Mouse (Mus musculus) MEL (cell line): ENCODE measurements around the gene Zfp664. TPM values are rescaled to one million over a fixed set of nuclear protein-coding genes. Genes with fewer than 3 reads are reported as not detected.

ENCODE experiments used
- DNase-seq: peaks from one replicate; pipeline ENCODE4 v3.0.0; 2011; ENCODE audit warnings: low read depth, low spot score
- H3K27ac ChIP-seq: 2 replicates; pipeline ENCODE4 v1.5.1; 2012; ENCODE audit warnings: low read depth, mild to moderate bottlenecking, control low read depth, low read length, moderate library complexity; ENCODE audit not compliant: control insufficient read depth
- H3K27me3 ChIP-seq, 2 experiments: fragments of 150-350 bp in 1 of 2; sonication (generic) in 1 of 2; 2 replicates each; pipeline ENCODE4 v1.6.1; 2012; ENCODE audit warnings: low read length in 2 of 2, mild to moderate bottlenecking in 2 of 2, improper control_type of control experiment in 1 of 2, moderate library complexity in 1 of 2; ENCODE audit not compliant: insufficient read depth in 2 of 2, control insufficient read depth in 1 of 2
- H3K36me3 ChIP-seq, 2 experiments: 2 replicates each; pipeline ENCODE4 v1.6.1; 2012 to 2014; ENCODE audit warnings: low read length in 2 of 2, improper control_type of control experiment in 1 of 2, inconsistent platforms in 1 of 2, mild to moderate bottlenecking in 1 of 2; ENCODE audit not compliant: insufficient read depth in 2 of 2, control insufficient read depth in 1 of 2
- H3K4me1 ChIP-seq, 2 experiments: fragments of 150-350 bp in 1 of 2; sonication (generic) in 1 of 2; 2 replicates each; pipeline ENCODE4 v1.6.1; 2012; ENCODE audit warnings: low read length in 2 of 2, improper control_type of control experiment in 1 of 2, mild to moderate bottlenecking in 1 of 2; ENCODE audit not compliant: insufficient read depth in 2 of 2, control insufficient read depth in 1 of 2
- H3K4me3 ChIP-seq, 2 experiments: fragments of 150-350 bp in 1 of 2; sonication (generic) in 1 of 2; 2 replicates each; pipeline ENCODE4 v1.5.1; 2012; ENCODE audit warnings: low read depth in 2 of 2, low read length in 2 of 2, mild to moderate bottlenecking in 2 of 2, moderate library complexity in 2 of 2, control low read depth in 1 of 2, improper control_type of control experiment in 1 of 2; ENCODE audit not compliant: control insufficient read depth in 1 of 2, insufficient read depth in 1 of 2
- H3K79me2 ChIP-seq: 2 replicates; pipeline ENCODE4 v1.6.1; 2012; ENCODE audit warnings: mild to moderate bottlenecking, low read length, moderate library complexity; ENCODE audit not compliant: control insufficient read depth, poor library complexity, insufficient read depth
- H3K9ac ChIP-seq: 2 replicates; pipeline ENCODE4 v1.6.1; 2012; ENCODE audit warnings: low read depth, mild to moderate bottlenecking, control low read depth, low read length, moderate library complexity; ENCODE audit not compliant: control insufficient read depth, poor library complexity, severe bottlenecking
- H3K9me3 ChIP-seq: fragments of 150-350 bp; sonication (generic); replicated peaks from 2 replicates; pipeline ENCODE4 v1.6.1; 2012; ENCODE audit warnings: mild to moderate bottlenecking, low read length, improper control_type of control experiment, moderate library complexity; ENCODE audit not compliant: insufficient read depth
- BHLHE40 ChIP-seq: IDR thresholded peaks from 2 replicates; pipeline ENCODE4 v1.6.1; 2012; ENCODE audit warnings: low read depth, mild to moderate bottlenecking, inconsistent platforms, low read length, improper control_type of control experiment, borderline replicate concordance
- CHD1 ChIP-seq: IDR thresholded peaks from 2 replicates; pipeline ENCODE4 v1.6.1; 2012; ENCODE audit warnings: low read depth, mild to moderate bottlenecking, inconsistent platforms, low read length, improper control_type of control experiment
- CTCF ChIP-seq, 3 experiments: IDR thresholded peaks in 2 of 3; conservative IDR thresholded peaks in 1 of 3; 2 replicates each; pipeline ENCODE4 v1.5.1; 2011 to 2012; ENCODE audit warnings: low read length in 3 of 3, low read depth in 2 of 3, mild to moderate bottlenecking in 2 of 3, improper control_type of control experiment in 1 of 3, inconsistent platforms in 1 of 3, mixed read lengths in 1 of 3, moderate library complexity in 1 of 3; ENCODE audit not compliant: control insufficient read depth in 1 of 3, insufficient read depth in 1 of 3, poor library complexity in 1 of 3, severe bottlenecking in 1 of 3
- E2F4 ChIP-seq: IDR thresholded peaks from 2 replicates; pipeline ENCODE4 v1.6.1; 2011; ENCODE audit warnings: low read depth, low read length, improper control_type of control experiment, borderline replicate concordance
- EP300 ChIP-seq, 2 experiments: IDR thresholded peaks; 2 replicates each; pipeline ENCODE4 v1.6.1; 2011; ENCODE audit warnings: improper control_type of control experiment in 2 of 2, low read length in 2 of 2, low read depth in 1 of 2, mild to moderate bottlenecking in 1 of 2
- ETS1 ChIP-seq: IDR thresholded peaks from 2 replicates; pipeline ENCODE4 v1.6.1; 2012; ENCODE audit warnings: low read depth, mild to moderate bottlenecking, inconsistent platforms, low read length, improper control_type of control experiment, moderate library complexity
- GABPA ChIP-seq: IDR thresholded peaks from 2 replicates; pipeline ENCODE4 v1.6.1; 2012; ENCODE audit warnings: low read depth, mild to moderate bottlenecking, inconsistent platforms, low read length, improper control_type of control experiment, moderate library complexity
- HCFC1 ChIP-seq: IDR thresholded peaks from 2 replicates; pipeline ENCODE4 v1.6.1; 2012; ENCODE audit warnings: low read depth, mild to moderate bottlenecking, inconsistent platforms, low read length, improper control_type of control experiment, moderate library complexity
- MAFK ChIP-seq: IDR thresholded peaks from 2 replicates; pipeline ENCODE4 v1.6.1; 2011; ENCODE audit warnings: low read depth, mild to moderate bottlenecking, low read length, improper control_type of control experiment, borderline replicate concordance
- MAX ChIP-seq: IDR thresholded peaks from 2 replicates; pipeline ENCODE4 v1.6.1; 2011; ENCODE audit warnings: low read length, improper control_type of control experiment
- MYC ChIP-seq: IDR thresholded peaks from 2 replicates; pipeline ENCODE4 v1.6.1; 2011; ENCODE audit warnings: low read depth, mild to moderate bottlenecking, low read length, improper control_type of control experiment, moderate library complexity
- NELFE ChIP-seq: IDR thresholded peaks from 2 replicates; pipeline ENCODE4 v1.6.1; 2011; ENCODE audit warnings: low read depth, low read length, improper control_type of control experiment
- POLR2A ChIP-seq, 2 experiments: IDR thresholded peaks; 2 replicates each; pipeline ENCODE4 v1.6.1; 2011 to 2012; ENCODE audit warnings: low read length in 2 of 2, mild to moderate bottlenecking in 2 of 2, control low read depth in 1 of 2, improper control_type of control experiment in 1 of 2, low read depth in 1 of 2, moderate library complexity in 1 of 2; ENCODE audit not compliant: control insufficient read depth in 1 of 2, insufficient read depth in 1 of 2, poor library complexity in 1 of 2
- RAD21 ChIP-seq: IDR thresholded peaks from 2 replicates; pipeline ENCODE4 v1.6.1; 2011; ENCODE audit warnings: mild to moderate bottlenecking, low read depth, low read length, improper control_type of control experiment
- RCOR1 ChIP-seq: IDR thresholded peaks from 2 replicates; pipeline ENCODE4 v1.6.1; 2012; ENCODE audit warnings: low read depth, mild to moderate bottlenecking, inconsistent platforms, low read length, improper control_type of control experiment
- SIN3A ChIP-seq: IDR thresholded peaks from 2 replicates; pipeline ENCODE4 v1.6.1; 2012; ENCODE audit warnings: low read length, improper control_type of control experiment, inconsistent platforms
- SMC3 ChIP-seq: IDR thresholded peaks from 2 replicates; pipeline ENCODE4 v1.6.1; 2011; ENCODE audit warnings: low read depth, low read length, improper control_type of control experiment
- TBP ChIP-seq: IDR thresholded peaks from 2 replicates; pipeline ENCODE4 v1.8.0; 2011; ENCODE audit warnings: low read depth, low read length, improper control_type of control experiment
- USF1 ChIP-seq: IDR thresholded peaks from 2 replicates; pipeline ENCODE4 v1.6.1; 2014; ENCODE audit warnings: low read depth, mild to moderate bottlenecking, inconsistent platforms, low read length, improper control_type of control experiment, moderate library complexity
- ZMIZ1 ChIP-seq: IDR thresholded peaks from 2 replicates; pipeline ENCODE4 v1.6.1; 2012; ENCODE audit warnings: low read depth, mild to moderate bottlenecking, inconsistent platforms, low read length, improper control_type of control experiment, moderate library complexity
- ZNF384 ChIP-seq: IDR thresholded peaks from 2 replicates; pipeline ENCODE4 v1.6.1; 2012; ENCODE audit warnings: low read depth, mild to moderate bottlenecking, inconsistent platforms, low read length, improper control_type of control experiment
- polyA plus RNA-seq, 2 experiments: library from polyadenylated mRNA; stranded (reverse) in 1 of 2; unstranded in 1 of 2; fragments of >175 nt in 1 of 2; fragments of >200 nt in 1 of 2; gene quantifications; 2 replicates each; pipeline versions ENCODE4 v1.2.1 to v1.2.4; 2012; ENCODE audit warnings: low replicate concordance in 2 of 2, low read depth in 1 of 2; ENCODE audit not compliant: insufficient read length in 2 of 2, insufficient read depth in 1 of 2, missing spikeins in 1 of 2
- total RNA-seq: library from RNA; depleted of rRNA; stranded (reverse); fragments of 300-350 nt; gene quantifications from 2 replicates; pipeline ENCODE4 v1.2.3, GENCODE M21; 2012; rRNA removed

The Zfp664 gene
- total and polyA plus RNA-seq, 3 experiments = 18.6 to 205 (median 37.7) TPM

- H3K27me3 ChIP-seq = no peaks in the 10 kb centered on the region
- no peaks in the 10 kb centered on the region for H3K4me1 ChIP-seq
- no peaks in the 10 kb centered on the region for H3K9me3 ChIP-seq
- DNase-seq = no peak
- no peak overlapping the region for H3K4me3 ChIP-seq
- no peak for TF ChIP-seq RCOR1
- TF ChIP-seq EP300 (IDR thresholded peaks at IDR 0.05; ENCODE audit: low read depth in 1 of 2, low read length in 2 of 2) = no peak
- TF ChIP-seq POLR2A (IDR thresholded peaks at IDR 0.05; ENCODE audit: control insufficient read depth in 1 of 2, insufficient read depth in 1 of 2, low read depth in 1 of 2, low read length in 2 of 2, poor library complexity in 1 of 2) = no peak
- TF ChIP-seq ZNF384 = no peak
- TF ChIP-seq E2F4 = no peak
- no peak for TF ChIP-seq NELFE
- no peak for TF ChIP-seq SMC3
- TF ChIP-seq RAD21 = no peak
- no peak for TF ChIP-seq USF1
- no peak for TF ChIP-seq SIN3A
- no peak for TF ChIP-seq MAX
- TF ChIP-seq TBP = no peak
- TF ChIP-seq CHD1 = no peak
- H3K36me3 ChIP-seq = no peaks in the 10 kb centered on the region
- H3K79me2 ChIP-seq = no peaks in the 10 kb centered on the region
- no peak overlapping the region for H3K9ac ChIP-seq
- no peak overlapping the region for H3K27ac ChIP-seq
Measured at GRCm38 (mm10) chr5:124950623-124951278, 88.3 kb downstream of the Zfp664 start.

GRCm38 (mm10) chr5:124951333-124951732, 88.8 kb downstream of the Zfp664 start:
- Histone ChIP-seq H3K27me3 (no peaks in the 10 kb centered on the region), H3K36me3 (no peaks in the 10 kb centered on the region), H3K27ac (no peak overlapping the region), H3K4me1 (no peaks in the 10 kb centered on the region), H3K79me2 (no peaks in the 10 kb centered on the region), H3K4me3 (no peak overlapping the region), H3K9ac (no peak overlapping the region), H3K9me3 (no peaks in the 10 kb centered on the region)
- TF ChIP-seq CHD1 (no peak), ZMIZ1 (no peak), GABPA (no peak), CTCF (IDR thresholded peaks at IDR 0.05 in 2 of 3, conservative IDR thresholded peaks at IDR 0.05 in 1 of 3; ENCODE audit: control insufficient read depth in 1 of 3, insufficient read depth in 1 of 3, low read depth in 2 of 3, low read length in 3 of 3, poor library complexity in 1 of 3, severe bottlenecking in 1 of 3) (no peak), HCFC1 (no peak), MYC (no peak), ETS1 (no peak), BHLHE40 (no peak), POLR2A (IDR thresholded peaks at IDR 0.05; ENCODE audit: control insufficient read depth in 1 of 2, insufficient read depth in 1 of 2, low read depth in 1 of 2, low read length in 2 of 2, poor library complexity in 1 of 2) (no peak), ZNF384 (no peak), SIN3A (no peak), MAFK (no peak), E2F4 (no peak), TBP (no peak)
- no peak for DNase-seq

Other genes starting within 250 kb of the Zfp664 start
- gene Atp6v0a2, start 234.1 kb upstream of the Zfp664 start, total RNA-seq = 22.3 and 31.0 TPM in 2 replicates
- gene Atp6v0a2, start 234.1 kb upstream of the Zfp664 start, polyA plus RNA-seq = 10 to 100 TPM in 1 of 2 experiments, not detected in 1; 30.0 TPM
- gene Dnah10, start 137.6 kb upstream of the Zfp664 start, total RNA-seq = 0.03 and 0.04 TPM in 2 replicates
- under 1 TPM in 1 of 2 experiments, not detected in 1; 0.11 TPM for gene Dnah10, start 137.6 kb upstream of the Zfp664 start, polyA plus RNA-seq
- 7.6 and 9.2 TPM in 2 replicates for gene Ccdc92, start 267 bp upstream of the Zfp664 start, total RNA-seq
- gene Ccdc92, start 267 bp upstream of the Zfp664 start, polyA plus RNA-seq = 100 to 1,000 TPM in 1 of 2 experiments, 10 to 100 TPM in 1; 40.3 to 467 TPM
- not detected in 2 replicates for gene Rflna, start 140.5 kb downstream of the Zfp664 start, total RNA-seq
- not detected for gene Rflna, start 140.5 kb downstream of the Zfp664 start, polyA plus RNA-seq